Mouse (Mus musculus) Patski (cell line): ENCODE measurements around the gene Actr3b. TPM values are rescaled to one million over a fixed set of nuclear protein-coding genes. Genes with fewer than 3 reads are reported as not detected.
"Not testable (repeated sequence)": the region's sequence is repeated elsewhere in the genome, so short reads cannot be mapped to it uniquely, and the experiment has no call there.

Experiments
- ATAC-seq: fragments of 100-300 bp; one replicate; pipeline ENCODE4 v1.8.0; 2021
- CTCF ChIA-PET: fragments of 350-600 bp; sonication (Branson Sonifier 250); formaldehyde crosslinking; loops from one replicate; lab custom pipeline; 2022; ENCODE audit warnings: inconsistent platforms; lab: Charles Lee
- POLR2A ChIA-PET: fragments of 350-600 bp; sonication (Branson Sonifier 250); formaldehyde crosslinking; loops from one replicate; lab custom pipeline; 2022; ENCODE audit warnings: antibody characterized with exemption, inconsistent platforms; lab: Charles Lee
- DNase-seq: peaks from one replicate; pipeline ENCODE4 v3.0.0-alpha.2; 2011; ENCODE audit warnings: low read depth, low spot score
- H3K27me3 ChIP-seq: fragments of 371-371 bp; one replicate; pipeline ENCODE4 v1.5.1; 2021
- CTCF ChIP-seq: fragments of 100-300 bp; IDR thresholded peaks from one replicate; pipeline ENCODE4 v1.5.1; 2021
- in situ Hi-C: fragments of 300-500 bp; cut with MboI; formaldehyde crosslinking; loops from 3 replicates; pipeline ENCODE4 v1.11.1; 2018; ENCODE audit warnings: low pct_unique_long_range_greater_than_20kb, mixed read lengths
- polyA plus RNA-seq: library from polyadenylated mRNA; unstranded; gene quantifications from one replicate; pipeline ENCODE4 v1.2.3, GENCODE M21; 2021

The Actr3b gene
- polyA plus RNA-seq, 1 experiment from 2014 or later = 0.35 TPM

DNA sequence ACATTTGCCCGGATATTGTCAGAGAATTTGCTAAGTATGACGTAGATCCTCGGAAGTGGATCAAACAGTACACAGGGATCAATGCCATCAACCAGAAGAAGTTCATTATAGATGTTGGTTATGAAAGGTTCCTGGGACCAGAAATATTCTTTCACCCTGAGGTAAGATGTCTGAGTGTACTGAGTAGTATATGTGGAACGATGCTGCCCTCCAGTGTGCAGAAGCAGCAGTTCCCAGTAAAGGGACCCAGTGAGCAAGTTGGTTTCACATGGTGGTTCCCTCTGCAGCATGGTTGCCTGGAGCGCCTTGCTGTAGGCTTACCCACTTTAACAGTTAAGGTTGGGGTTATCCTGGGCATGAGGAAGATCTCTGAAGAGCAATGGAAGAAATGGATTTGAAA is 71.8 kb downstream of the Actr3b start:
- H3K27me3 ChIP-seq = no peaks in the 10 kb centered on the region
- ATAC-seq (peak; percentile 61), DNase-seq (no peak)
- ChIA-PET CTCF (no interaction called here), POLR2A (interaction anchor here (0.8 kb wide), 1 partner anchor 1315 kb away, joined by 3 read pairs; no protein-coding TSS in a partner anchor)
- TF ChIP-seq CTCF = peak; percentile 79
- in situ Hi-C loops = loop anchor here (10.0 kb wide), 2 partner anchors 417 to 1783 kb away; no protein-coding TSS in a partner anchor

DNA sequence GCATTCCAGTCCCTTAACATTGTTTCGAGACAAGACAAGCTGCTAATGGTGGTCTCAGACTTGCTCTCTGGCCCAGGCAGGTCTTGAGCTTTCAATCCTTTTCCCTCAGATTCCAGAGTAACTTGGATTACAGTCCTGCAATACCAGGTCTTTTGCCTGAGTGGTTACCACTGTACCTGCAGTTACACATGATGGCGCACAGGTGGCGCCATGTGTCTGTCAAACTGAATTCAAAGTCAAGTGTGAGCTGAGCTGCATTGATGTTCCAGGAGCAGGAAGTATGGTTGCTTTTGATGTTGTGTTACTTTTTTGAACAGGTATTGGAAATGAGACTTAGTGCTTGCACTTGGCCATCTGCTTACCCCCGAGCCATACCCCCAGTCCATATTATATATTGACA is 79.6 kb downstream of the Actr3b start:
- DNase-seq = no peak
- ChIA-PET CTCF (interaction anchor here (0.9 to 1.4 kb wide), 7 partner anchors 9 to 1779 kb away, joined by 3 to 6 read pairs (median 3); no protein-coding TSS in a partner anchor), POLR2A (interaction anchor here (1.0 kb wide), 1 partner anchor 33 kb away, joined by 3 read pairs; no protein-coding TSS in a partner anchor)
- TF ChIP-seq CTCF = peak; percentile 81
- in situ Hi-C loops = loop anchor here (10.0 kb wide), 2 partner anchors 425 to 1775 kb away; no protein-coding TSS in a partner anchor
- no peaks in the 10 kb centered on the region for H3K27me3 ChIP-seq
- ATAC-seq = peak; percentile 72

DNA sequence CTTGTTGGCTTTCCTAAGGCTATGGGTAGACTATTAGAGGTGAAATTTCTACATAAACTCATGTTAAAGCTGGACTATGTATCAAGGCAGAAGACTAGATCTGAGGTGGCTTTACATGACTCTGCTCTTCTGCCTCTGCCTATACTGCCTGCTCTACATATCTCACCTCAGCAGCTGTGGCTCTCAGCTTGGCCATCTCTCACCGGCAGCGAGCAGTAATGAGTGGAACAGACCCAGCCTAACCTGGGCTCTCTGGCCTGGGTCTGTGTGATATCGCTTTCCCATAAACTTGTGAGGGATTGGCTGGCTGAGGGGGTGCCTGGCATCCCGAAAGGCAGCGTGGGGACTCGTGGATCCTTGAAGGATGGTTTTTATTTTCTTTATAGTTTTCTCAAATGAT is 86.8 kb downstream of the Actr3b start:
- ChIA-PET CTCF (interaction anchor here (1.0 kb wide), 1 partner anchor 20 kb away, joined by 3 read pairs; no protein-coding TSS in a partner anchor), POLR2A (no interaction called here)
- ATAC-seq = no peak
- in situ Hi-C loops = no loop called here
- no peak for TF ChIP-seq CTCF
- peaks cover 5% of the 10 kb centered on the region for H3K27me3 ChIP-seq
- DNase-seq = no peak

DNA sequence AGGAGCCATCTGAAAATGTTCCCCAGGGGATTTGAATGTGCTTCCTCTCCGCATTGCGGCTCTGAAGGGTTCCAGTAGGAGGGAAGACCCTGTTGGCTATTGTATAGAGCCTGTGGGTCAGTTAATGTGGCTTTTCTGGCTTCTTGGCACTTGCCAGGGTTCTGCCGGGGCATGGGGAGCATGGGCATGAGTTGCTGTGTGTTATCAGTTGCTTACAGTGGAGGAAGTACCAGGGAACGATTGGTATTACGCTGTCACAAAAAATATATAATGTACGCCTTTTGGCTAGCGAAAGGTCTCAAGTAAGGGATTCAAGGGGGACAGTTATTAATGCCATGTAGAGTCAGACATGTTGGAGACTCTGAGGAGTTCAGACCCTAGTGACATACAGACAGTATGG is 87.4 kb downstream of the Actr3b start:
- POLR2A ChIA-PET = no interaction called here
- in situ Hi-C loops = no loop called here

DNA sequence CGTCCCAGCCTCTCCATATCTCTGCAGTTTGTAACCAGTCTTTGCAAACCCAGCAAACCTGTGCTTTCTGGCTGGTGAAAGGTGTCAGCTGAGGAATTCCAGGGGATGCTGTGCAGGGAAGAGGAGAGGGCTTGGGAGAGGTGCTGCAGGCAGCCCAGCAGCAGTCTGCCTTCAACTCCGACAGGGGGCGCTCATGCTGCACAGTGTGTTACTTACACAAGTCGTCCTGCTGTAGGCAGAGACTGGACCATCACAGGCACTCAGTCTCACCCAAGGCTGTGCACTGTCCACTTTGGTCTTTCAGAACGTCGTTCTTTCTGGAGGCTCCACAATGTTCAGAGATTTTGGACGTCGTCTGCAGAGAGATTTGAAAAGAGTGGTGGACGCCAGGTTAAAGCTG is 88.3 kb downstream of the Actr3b start:
- H3K27me3 ChIP-seq = peaks cover 5% of the 10 kb centered on the region

More for the DNA sequence above, 87.4 kb downstream of the Actr3b start:
- TF ChIP-seq CTCF = no peak
- ATAC-seq = no peak
- peaks cover 5% of the 10 kb centered on the region for H3K27me3 ChIP-seq
- CTCF ChIA-PET = interaction anchor here (1.0 kb wide), 1 partner anchor 19 kb away, joined by 3 read pairs; no protein-coding TSS in a partner anchor
- no peak for DNase-seq

DNA sequence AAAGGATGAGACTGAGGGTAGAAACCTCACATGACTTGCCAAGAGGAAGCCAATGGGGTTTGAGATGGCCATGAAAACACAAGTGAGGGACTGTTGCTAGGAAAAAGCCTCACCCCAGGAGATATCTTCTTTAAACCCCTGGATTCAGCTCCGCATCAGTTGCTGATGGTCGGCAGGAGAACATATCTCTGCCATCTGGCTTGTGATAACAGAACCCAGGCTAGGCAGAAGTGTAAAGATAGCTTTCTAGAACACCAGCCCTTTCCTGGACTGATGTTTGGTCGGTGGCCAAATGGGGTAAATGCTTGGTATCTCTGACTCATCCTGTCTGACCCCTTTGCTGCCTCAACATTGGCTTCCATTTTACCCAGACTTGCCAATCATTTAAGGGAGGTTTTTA is 106.4 kb downstream of the Actr3b start:
- TF ChIP-seq CTCF = no peak
- no peak for DNase-seq
- ATAC-seq = no peak
- POLR2A ChIA-PET = no interaction called here
- H3K27me3 ChIP-seq = peaks cover 10% of the 10 kb centered on the region
- CTCF ChIA-PET = interaction anchor here (0.7 kb wide), 1 partner anchor 19 kb away, joined by 3 read pairs; no protein-coding TSS in a partner anchor
- in situ Hi-C loops = no loop called here

More for the DNA sequence above, 88.3 kb downstream of the Actr3b start:
- in situ Hi-C loops = no loop called here
- TF ChIP-seq CTCF = peak; percentile 56
- ChIA-PET POLR2A (no interaction called here), CTCF (interaction anchor here (1.4 kb wide), 1 partner anchor 9 kb away, joined by 5 read pairs; no protein-coding TSS in a partner anchor)
- DNase-seq = no peak
- no peak for ATAC-seq

DNA sequence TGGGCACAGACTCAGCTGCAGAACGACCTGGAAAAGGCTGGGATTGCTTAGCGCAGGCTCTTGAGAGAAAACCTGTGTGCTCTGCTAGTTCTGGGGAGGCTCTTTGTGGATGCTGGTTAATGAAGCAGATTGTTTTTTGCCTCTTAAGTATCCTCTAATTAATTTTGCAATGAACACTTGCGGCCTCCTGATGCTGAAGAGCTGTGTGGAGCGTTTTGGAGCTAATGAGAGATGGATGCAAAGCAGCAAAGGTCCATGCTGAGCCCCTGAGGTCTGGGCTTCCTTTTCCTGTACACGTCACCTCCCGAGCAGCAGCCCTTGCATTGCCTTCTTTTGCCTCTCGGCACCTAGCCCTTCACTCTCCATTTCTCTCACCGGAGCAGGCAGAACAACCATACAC is 110.1 kb downstream of the Actr3b start:
- no peak for ATAC-seq
- in situ Hi-C loops = no loop called here
- ChIA-PET CTCF (no interaction called here), POLR2A (no interaction called here)
- no peaks in the 10 kb centered on the region for H3K27me3 ChIP-seq
- TF ChIP-seq CTCF = no peak
- no peak for DNase-seq

DNA sequence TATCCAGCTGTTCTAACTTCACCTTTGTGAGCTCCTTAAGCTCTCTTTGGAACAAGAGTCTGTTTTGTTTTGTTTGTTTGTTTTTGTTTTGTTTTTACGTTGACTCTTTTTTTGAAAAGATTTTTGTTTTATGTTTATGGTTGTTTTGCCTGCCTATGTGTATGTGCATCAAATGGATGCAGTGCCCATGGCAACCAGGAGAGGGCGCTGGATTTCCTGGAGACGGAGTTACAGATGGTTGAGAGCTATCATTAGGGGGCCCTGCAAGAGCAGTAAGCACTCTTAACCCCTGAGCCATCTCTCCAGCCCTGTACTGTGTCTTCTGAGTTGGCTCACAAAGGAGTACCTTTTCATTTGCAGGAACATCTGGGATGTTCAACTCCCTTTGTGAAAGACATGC is 110.8 kb downstream of the Actr3b start:
- peak; percentile 39 for TF ChIP-seq CTCF
- ChIA-PET POLR2A (no interaction called here), CTCF (no interaction called here)
- H3K27me3 ChIP-seq = no peaks in the 10 kb centered on the region
- in situ Hi-C loops = no loop called here
- ATAC-seq (no peak), DNase-seq (no peak)

DNA sequence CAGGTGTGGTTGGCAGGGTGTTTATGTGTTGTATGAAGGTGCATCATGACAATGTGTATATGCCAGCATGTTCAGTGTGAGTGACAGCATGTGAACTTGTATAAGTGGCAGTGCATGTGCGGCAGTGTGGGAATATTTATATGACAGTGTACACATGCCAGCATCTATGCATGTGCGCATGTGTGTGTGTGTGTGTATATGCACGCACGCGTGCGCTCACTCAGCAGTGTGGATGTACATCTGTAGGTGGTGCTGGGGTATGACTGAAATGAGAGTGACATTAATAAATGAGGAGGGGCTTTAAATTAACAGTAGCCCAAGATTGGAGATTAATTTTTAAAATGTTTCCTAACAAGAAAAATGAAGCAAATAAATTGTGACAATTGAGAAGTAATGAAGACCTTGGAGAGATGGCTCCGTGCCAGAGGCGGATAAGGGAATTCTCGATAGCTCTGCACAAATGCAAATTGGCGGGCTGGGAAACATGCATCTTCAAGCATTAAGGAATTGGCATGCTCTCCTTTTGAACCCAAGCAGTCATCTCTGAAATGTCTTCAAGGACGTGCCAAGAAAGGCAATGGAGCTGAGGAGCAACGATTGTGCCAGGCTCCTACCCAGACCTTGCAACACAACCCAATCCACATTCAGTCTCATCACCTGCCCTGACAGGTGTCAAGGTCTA is 111.7 kb downstream of the Actr3b start:
- TF ChIP-seq CTCF = no peak
- POLR2A ChIA-PET = no interaction called here
- CTCF ChIA-PET = no interaction called here
- DNase-seq (no peak), ATAC-seq (no peak)
- in situ Hi-C loops = no loop called here
- H3K27me3 ChIP-seq = no peaks in the 10 kb centered on the region

DNA sequence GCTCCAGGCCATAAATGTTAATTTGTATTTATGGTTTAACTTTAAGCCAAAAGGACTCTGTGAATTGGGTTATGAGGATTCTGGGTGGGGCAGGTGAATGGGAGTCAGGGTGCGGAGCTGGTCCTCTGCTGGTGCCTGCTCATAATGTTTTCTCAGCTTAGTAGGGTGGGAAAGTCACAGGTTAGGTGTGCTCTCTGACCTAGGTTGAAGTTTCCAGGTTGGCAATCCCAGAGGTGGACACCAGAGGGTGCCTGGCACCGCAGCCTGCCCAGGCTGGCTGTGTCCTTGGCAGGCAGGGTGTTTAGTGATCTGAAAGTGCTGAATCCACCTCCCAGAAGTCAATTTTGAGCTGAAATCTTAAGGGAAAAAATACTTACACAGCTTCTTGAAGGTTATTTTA is 113.2 kb downstream of the Actr3b start:
- peak; percentile 35 for TF ChIP-seq CTCF
- no peaks in the 10 kb centered on the region for H3K27me3 ChIP-seq
- in situ Hi-C loops = no loop called here
- POLR2A ChIA-PET = interaction anchor here (0.7 kb wide), 1 partner anchor 10 kb away, joined by 4 read pairs; no protein-coding TSS in a partner anchor
- no peak for DNase-seq
- no peak for ATAC-seq
- CTCF ChIA-PET = no interaction called here

DNA sequence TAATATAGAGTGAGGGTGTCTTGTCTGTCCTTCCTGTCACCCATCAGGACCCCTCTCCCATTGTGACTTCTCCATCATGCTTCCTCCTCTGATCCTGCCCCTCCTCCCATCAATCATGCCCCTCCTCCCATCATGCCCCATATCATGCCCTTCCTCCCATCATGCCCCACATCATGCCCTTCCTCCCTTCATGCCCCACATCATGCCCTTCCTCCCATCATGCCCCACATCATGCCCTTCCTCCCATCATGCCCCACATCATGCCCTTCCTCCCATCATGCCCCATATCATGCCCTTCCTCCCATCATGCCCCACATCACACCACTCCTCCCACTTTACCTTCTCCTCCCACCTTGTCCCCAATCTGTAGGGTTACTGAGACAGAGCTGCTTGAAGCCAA is 116.1 kb downstream of the Actr3b start:
- in situ Hi-C loops, ATAC-seq, CTCF ChIA-PET, POLR2A ChIA-PET, DNase-seq, H3K27me3 ChIP-seq: not testable (repeated sequence)
